Mouse (Mus musculus) olfactory bulb, adult 2 months (tissue): ENCODE measurements around the gene Krt80. TPM values are rescaled to one million over a fixed set of nuclear protein-coding genes. Genes with fewer than 3 reads are reported as not detected.

ENCODE experiments used
- H3K27ac ChIP-seq: fragments of 200-500 bp; 2 replicates; pipeline ENCODE4 v1.5.1; 2012; ENCODE audit warnings: low read depth, low read length; ENCODE audit not compliant: insufficient read depth
- H3K4me1 ChIP-seq: fragments of 200-500 bp; 2 replicates; pipeline ENCODE4 v1.6.1; 2012; ENCODE audit warnings: low read length; ENCODE audit not compliant: control insufficient read depth, insufficient read depth
- H3K4me3 ChIP-seq: fragments of 200-500 bp; 2 replicates; pipeline ENCODE4 v1.5.1; 2012; ENCODE audit warnings: mild to moderate bottlenecking, low read depth, low read length, moderate library complexity; ENCODE audit not compliant: insufficient read depth
- CTCF ChIP-seq: fragments of 200-500 bp; IDR thresholded peaks from 2 replicates; pipeline ENCODE4 v1.5.1; 2012; ENCODE audit warnings: low read depth, mild to moderate bottlenecking, low read length, moderate library complexity; ENCODE audit not compliant: insufficient read depth
- POLR2A ChIP-seq: fragments of 200-500 bp; IDR thresholded peaks from 2 replicates; pipeline ENCODE4 v1.6.1; 2012; ENCODE audit warnings: mild to moderate bottlenecking, low read depth, low read length, moderate library complexity; ENCODE audit not compliant: insufficient read depth
- WGBS: fragments of 180-500 bp; shearing (Covaris S2); methylation state at CpG from one replicate; pipeline ENCODE4 v1.1.7; 2018; 5-methylcytosine and 5-hydroxymethylcytosine counted together
- polyA plus RNA-seq: library from polyadenylated mRNA; stranded (reverse); fragments of >200 nt; gene quantifications from 2 replicates; pipeline ENCODE4 v1.2.4, GENCODE M21; 2012; ENCODE audit warnings: low replicate concordance; ENCODE audit not compliant: missing spikeins, insufficient read depth, insufficient read length

Krt80 gene
- polyA plus RNA-seq, 1 experiment: not detected

DNA sequence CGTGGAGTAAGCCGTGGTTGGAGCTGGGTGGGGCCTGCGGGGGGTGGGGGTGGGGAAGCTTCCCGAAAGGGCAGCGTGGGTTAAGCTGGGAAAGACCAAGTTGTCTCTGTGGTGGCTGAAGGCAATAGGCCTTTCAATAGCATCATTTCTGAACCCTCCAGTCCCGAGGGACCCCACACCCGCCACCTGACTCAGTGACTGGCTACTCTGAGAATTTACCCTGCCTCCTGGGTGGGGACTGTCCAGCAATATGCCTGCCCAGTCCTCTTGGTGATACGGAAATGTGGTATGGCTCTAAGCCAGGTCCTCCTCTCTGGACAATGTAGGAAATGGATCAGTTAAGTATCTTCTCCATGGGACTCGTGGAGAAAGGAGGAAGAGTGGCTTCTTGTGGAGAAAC lies 11.8 kb upstream of the Krt80 start:
- TF ChIP-seq CTCF: no peak
- no peak for TF ChIP-seq POLR2A
- WGBS: 63% methylated on average over 9 of the region's 9 CpGs
- H3K27ac ChIP-seq: no peak overlapping the region
- peaks cover 13% of the 10 kb centered on the region for H3K4me1 ChIP-seq
- H3K4me3 ChIP-seq: no peak overlapping the region

GRCm38 (mm10) chr15:101378646-101379045 lies 8.7 kb upstream of the Krt80 start:
- TF ChIP-seq CTCF (no peak), POLR2A (no peak)
- Histone ChIP-seq H3K4me1 (peaks cover 24% of the 10 kb centered on the region), H3K27ac (no peak overlapping the region), H3K4me3 (no peak overlapping the region)
- WGBS: 64% methylated on average over 5 of the region's 5 CpGs

DNA sequence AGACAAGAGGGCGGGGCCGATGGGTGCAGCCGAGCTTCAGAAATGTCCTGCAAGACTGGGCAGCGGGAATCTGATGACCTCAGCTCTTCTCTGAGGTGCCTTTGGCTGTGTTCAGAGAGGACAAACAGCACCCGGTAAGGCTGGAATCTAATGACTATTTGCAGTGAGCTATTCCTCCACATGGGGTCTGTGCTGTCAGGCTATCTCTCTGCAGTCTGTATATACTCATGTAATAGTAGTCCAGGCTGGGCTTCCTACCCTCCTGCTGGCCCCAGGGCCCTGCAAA lies 6.8 kb upstream of the Krt80 start:
- Histone ChIP-seq H3K27ac (no peak overlapping the region), H3K4me3 (no peak overlapping the region), H3K4me1 (peaks cover 32% of the 10 kb centered on the region)
- 83% methylated on average over 5 of the region's 5 CpGs for WGBS
- TF ChIP-seq CTCF (no peak), POLR2A (no peak)

GRCm38 (mm10) chr15:101375956-101376775 lies 6.2 kb upstream of the Krt80 start:
- TF ChIP-seq POLR2A: no peak
- no peak for TF ChIP-seq CTCF
- Histone ChIP-seq H3K4me1 (peaks cover 32% of the 10 kb centered on the region), H3K4me3 (no peak overlapping the region), H3K27ac (no peak overlapping the region)
- 86% methylated on average over 6 of the region's 6 CpGs for WGBS

GRCm38 (mm10) chr15:101374879-101375278 lies 4.9 kb upstream of the Krt80 start:
- TF ChIP-seq POLR2A: no peak
- TF ChIP-seq CTCF: no peak
- WGBS: 68% methylated on average over 4 of the region's 4 CpGs
- Histone ChIP-seq H3K27ac (no peak overlapping the region), H3K4me3 (no peak overlapping the region), H3K4me1 (peaks cover 39% of the 10 kb centered on the region)

GRCm38 (mm10) chr15:101373286-101373898 lies 3.4 kb upstream of the Krt80 start:
- H3K4me1 ChIP-seq: peaks cover 38% of the 10 kb centered on the region
- H3K4me3 ChIP-seq: no peak overlapping the region
- no peak overlapping the region for H3K27ac ChIP-seq
- no peak for TF ChIP-seq POLR2A
- TF ChIP-seq CTCF: no peak
- 77% methylated on average over 16 of the region's 16 CpGs for WGBS

GRCm38 (mm10) chr15:101372131-101372977 lies 2.4 kb upstream of the Krt80 start:
- H3K4me1 ChIP-seq: peaks cover 42% of the 10 kb centered on the region
- 91% methylated on average over 7 of the region's 7 CpGs for WGBS
- H3K4me3 ChIP-seq: no peak overlapping the region
- H3K27ac ChIP-seq: no peak overlapping the region
- TF ChIP-seq POLR2A: no peak
- TF ChIP-seq CTCF: no peak

- no peak for TF ChIP-seq CTCF
- no peak for TF ChIP-seq POLR2A
Measured at GRCm38 (mm10) chr15:101371141-101371985, 1.4 kb upstream of the Krt80 start.

More at GRCm38 (mm10) chr15:101371141-101371985, 1.4 kb upstream of the Krt80 start:
- H3K4me1 ChIP-seq: peaks cover 47% of the 10 kb centered on the region
- no peak overlapping the region for H3K4me3 ChIP-seq
- WGBS: 90% methylated on average over 15 of the region's 15 CpGs
- H3K27ac ChIP-seq: no peak overlapping the region
